Mouse (Mus musculus) ES-Bruce4 (cell line): ENCODE measurements around the gene BC004004. TPM values are rescaled to one million over a fixed set of nuclear protein-coding genes. Genes with fewer than 3 reads are reported as not detected.
"Not testable (repeated sequence)": the region's sequence is repeated elsewhere in the genome, so short reads cannot be mapped to it uniquely, and the experiment has no call there.

Experiments used
- H3K27ac ChIP-seq: 2 replicates; pipeline ENCODE4 v1.5.1; 2012; ENCODE audit warnings: low read length, inconsistent platforms; ENCODE audit not compliant: insufficient read depth
- H3K27me3 ChIP-seq: 2 replicates; pipeline ENCODE4 v1.6.1; 2012; ENCODE audit warnings: mild to moderate bottlenecking, low read length, inconsistent platforms; ENCODE audit not compliant: control insufficient read depth, poor library complexity, insufficient read depth, severe bottlenecking
- H3K36me3 ChIP-seq: 2 replicates; pipeline ENCODE4 v1.6.1; 2012; ENCODE audit warnings: inconsistent platforms, mild to moderate bottlenecking, low read length, moderate library complexity; ENCODE audit not compliant: control insufficient read depth, poor library complexity, insufficient read depth, severe bottlenecking
- H3K4me1 ChIP-seq: one replicate; pipeline ENCODE4 v1.8.1; 2011; ENCODE audit warnings: low read length; ENCODE audit not compliant: control insufficient read depth, insufficient read depth
- H3K4me3 ChIP-seq: 2 replicates; pipeline ENCODE4 v1.5.1; 2011; ENCODE audit warnings: low read depth, mild to moderate bottlenecking, low read length
- H3K9ac ChIP-seq: 2 replicates; pipeline ENCODE4 v1.6.1; 2012; ENCODE audit warnings: low read depth, mild to moderate bottlenecking, inconsistent platforms; ENCODE audit not compliant: poor library complexity, severe bottlenecking
- H3K9me3 ChIP-seq: replicated peaks from 2 replicates; pipeline ENCODE4 v1.6.1; 2012; ENCODE audit warnings: mild to moderate bottlenecking, low read length, inconsistent platforms; ENCODE audit not compliant: control insufficient read depth, poor library complexity, insufficient read depth, severe bottlenecking
- CTCF ChIP-seq: IDR thresholded peaks from one replicate; pipeline ENCODE4 v1.8.1; 2011; ENCODE audit warnings: low read depth, low read length
- EP300 ChIP-seq: IDR thresholded peaks from 2 replicates; pipeline ENCODE4 v1.6.1; 2011; ENCODE audit warnings: low read depth, low read length; ENCODE audit not compliant: insufficient read depth
- POLR2A ChIP-seq: IDR thresholded peaks from one replicate; pipeline ENCODE4 v1.8.1; 2011; ENCODE audit warnings: low read length; ENCODE audit not compliant: insufficient read depth
- polyA plus RNA-seq: library from polyadenylated mRNA; stranded (reverse); fragments of >200 nt; gene quantifications from 2 replicates; pipeline ENCODE4 v1.2.4, GENCODE M21; 2011; ENCODE audit warnings: low read depth; ENCODE audit not compliant: missing spikeins, insufficient read depth, insufficient read length

BC004004 gene
- polyA plus RNA-seq, 1 experiment, result 54.0 TPM

DNA sequence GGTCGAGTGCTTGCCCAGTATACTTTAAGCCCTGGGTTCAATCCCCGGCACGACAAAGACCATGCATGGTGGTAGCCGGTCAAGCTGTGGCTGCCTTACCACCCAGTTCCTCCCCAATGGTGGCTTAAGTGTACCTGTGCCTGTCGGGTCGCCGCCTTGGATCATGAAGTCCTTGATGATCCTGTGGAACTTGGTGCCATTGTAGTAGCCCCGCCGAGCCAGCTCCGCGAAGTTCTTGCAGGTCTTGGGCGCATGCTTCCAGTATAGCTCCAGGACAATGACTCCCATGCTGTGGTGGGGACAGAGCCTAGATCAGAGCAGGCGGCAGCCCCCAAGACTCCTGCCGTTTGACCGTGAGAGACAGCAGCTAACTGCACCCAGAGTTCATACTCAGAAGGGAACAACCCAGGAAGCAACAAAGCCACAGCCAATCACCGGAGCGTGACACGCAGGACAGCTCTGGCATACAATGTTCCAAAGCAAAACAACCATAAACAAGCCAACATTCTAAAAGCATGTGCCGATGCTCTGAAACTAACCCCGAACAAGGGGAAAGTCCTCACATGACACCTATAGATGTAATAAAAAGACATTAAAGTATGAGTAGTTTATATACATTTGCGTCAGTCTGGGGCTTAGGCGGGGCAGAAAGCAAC, 6.9 kb upstream of the BC004004 start:
- Histone ChIP-seq H3K9me3 (no peaks in the 10 kb centered on the region), H3K36me3 (peaks cover 19% of the 10 kb centered on the region), H3K4me1 (peaks cover 2% of the 10 kb centered on the region), H3K27me3 (no peaks in the 10 kb centered on the region), H3K4me3 (peak overlapping the region; percentile 22), H3K9ac (peak overlapping the region; percentile 85; the same call in 1 of the 2 replicates), H3K27ac (no peak overlapping the region)
- no peak for TF ChIP-seq CTCF
- TF ChIP-seq POLR2A, result no peak
- TF ChIP-seq EP300, result no peak

DNA sequence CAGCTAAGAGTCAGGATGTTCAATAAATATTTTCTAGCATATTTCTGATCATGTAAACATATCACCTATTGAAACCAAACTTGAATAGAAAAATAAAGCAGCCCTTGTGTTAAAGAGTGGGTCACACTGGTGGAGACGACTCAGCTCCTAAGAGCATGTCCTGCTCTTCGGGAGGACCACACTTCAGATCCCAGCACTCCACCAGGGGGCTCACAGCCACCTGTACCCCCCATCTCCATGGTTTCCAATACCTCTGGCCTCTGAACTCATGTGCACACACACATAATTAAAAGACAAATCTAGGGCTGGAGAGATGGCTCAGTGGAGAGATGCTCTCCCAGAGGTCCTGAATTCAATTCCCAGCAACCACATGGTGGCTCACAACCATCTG, 6.3 kb upstream of the BC004004 start:
- H3K36me3 ChIP-seq, result peaks cover 15% of the 10 kb centered on the region
- no peaks in the 10 kb centered on the region for H3K27me3 ChIP-seq
- no peak overlapping the region for H3K27ac ChIP-seq
- H3K9me3 ChIP-seq, result no peaks in the 10 kb centered on the region
- peak overlapping the region; percentile 85; the same call in 1 of the 2 replicates for H3K9ac ChIP-seq
- H3K4me1 ChIP-seq, result peaks cover 2% of the 10 kb centered on the region
- H3K4me3 ChIP-seq, result peak overlapping the region; percentile 16
- TF ChIP-seq CTCF (peak; percentile 30), EP300 (no peak), POLR2A (no peak)

DNA sequence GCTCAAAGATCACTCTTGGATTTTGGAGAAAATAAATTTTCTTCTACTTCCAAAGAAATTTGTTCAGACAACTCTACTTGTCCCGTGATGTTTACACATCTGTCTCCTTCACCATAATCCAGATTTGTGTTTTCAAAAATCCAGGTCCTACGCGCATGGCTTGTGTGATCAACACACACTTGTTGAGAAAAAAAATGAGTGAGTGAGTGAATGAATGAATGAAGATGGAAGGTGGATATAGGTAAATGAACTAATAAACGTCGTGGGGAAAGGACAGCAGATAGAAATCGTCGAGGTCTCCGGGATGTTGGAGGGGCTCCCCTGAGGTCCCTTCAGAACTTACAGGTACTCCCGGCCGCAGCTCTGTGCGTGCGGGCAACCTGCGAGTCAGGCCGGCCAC, 5.2 kb upstream of the BC004004 start:
- H3K36me3 ChIP-seq, result peaks cover 8% of the 10 kb centered on the region
- peak overlapping the region; percentile 98 for H3K27ac ChIP-seq
- H3K4me1 ChIP-seq, result peaks cover 2% of the 10 kb centered on the region
- TF ChIP-seq CTCF, result no peak
- TF ChIP-seq POLR2A, result no peak
- TF ChIP-seq EP300, result no peak
- H3K27me3 ChIP-seq, result no peaks in the 10 kb centered on the region
- no peaks in the 10 kb centered on the region for H3K9me3 ChIP-seq
- peak overlapping the region; percentile 91 for H3K4me3 ChIP-seq
- H3K9ac ChIP-seq, result peak overlapping the region; percentile 85

DNA sequence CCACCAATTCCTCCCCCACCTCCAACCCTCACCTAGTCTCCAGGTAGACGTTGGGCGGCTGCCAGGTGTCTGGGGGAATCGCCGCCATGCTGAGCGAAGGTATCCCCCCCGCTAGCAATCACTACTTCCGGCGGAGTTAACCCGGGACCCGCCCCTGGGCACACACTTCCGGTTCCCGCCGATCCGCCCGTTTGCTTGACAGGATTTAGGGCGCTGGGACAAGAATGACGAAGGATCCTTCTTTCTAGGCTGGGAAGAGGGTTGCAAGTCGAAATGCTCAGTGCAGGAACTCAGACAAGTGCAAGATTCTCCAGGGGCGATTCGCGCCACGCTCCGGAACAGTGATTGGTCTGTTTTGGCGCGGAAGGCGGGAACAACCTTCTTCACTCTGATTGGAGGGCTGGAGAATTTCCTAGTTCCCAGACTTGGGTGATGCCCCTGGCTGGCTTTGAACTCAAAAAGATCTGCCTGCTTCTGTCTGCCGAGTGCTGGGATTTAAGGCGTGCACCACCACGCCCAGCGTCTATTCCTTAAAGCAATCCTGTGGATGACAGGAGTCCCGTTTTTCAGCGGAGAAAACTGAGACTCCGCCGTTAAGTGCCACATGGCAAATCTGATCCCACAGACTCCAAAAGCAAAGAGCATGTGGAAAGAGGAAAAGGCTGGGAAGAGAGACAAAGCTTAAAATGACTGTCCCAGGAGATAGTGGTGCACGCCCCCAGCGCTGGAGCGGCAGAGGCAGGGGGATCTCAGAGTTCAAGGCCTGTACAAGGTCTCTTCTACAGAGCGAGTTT, 4.6 kb upstream of the BC004004 start, which contains the start of gene Ppil1:
Ppil1 (minus strand) TSS at position 347 of the 794 bp plus-strand sequence.
- Histone ChIP-seq H3K4me3 (peak within 1 kb of the TSS; percentile 91), H3K27me3 (no peaks in the 10 kb centered on the region), H3K9me3 (no peaks in the 10 kb centered on the region), H3K9ac (peak within 1 kb of the TSS; percentile 85), H3K4me1 (peaks cover 2% of the 10 kb centered on the region), H3K36me3 (peaks cover 4% of the 10 kb centered on the region), H3K27ac (peak within 1 kb of the TSS; percentile 98)
- TF ChIP-seq POLR2A, result no peak
- TF ChIP-seq EP300, result no peak
- TF ChIP-seq CTCF, result no peak

DNA sequence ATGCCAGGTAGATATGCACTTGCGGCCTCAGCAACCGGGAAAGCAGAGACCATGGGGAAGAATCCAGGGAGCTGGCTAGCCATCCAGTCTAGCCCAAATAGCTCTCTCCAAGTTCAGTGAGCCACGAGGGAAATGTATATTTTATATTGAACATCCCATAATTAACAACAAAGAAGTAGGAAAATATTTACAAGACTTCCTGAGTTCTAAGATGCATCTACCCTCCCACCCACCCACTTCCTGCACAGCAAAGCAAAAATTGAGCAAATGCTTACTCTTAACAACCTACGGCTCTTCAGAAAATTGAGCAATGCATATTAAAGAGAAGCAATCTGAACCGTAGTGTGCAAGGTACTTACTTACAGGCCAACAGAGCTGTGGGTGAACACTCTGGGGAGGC, 3.8 kb upstream of the BC004004 start:
- Histone ChIP-seq H3K27me3 (no peaks in the 10 kb centered on the region), H3K27ac (peak overlapping the region; percentile 98), H3K9ac (peak overlapping the region; percentile 85), H3K9me3 (no peaks in the 10 kb centered on the region), H3K4me1 (peaks cover 2% of the 10 kb centered on the region), H3K4me3 (peak overlapping the region; percentile 91), H3K36me3 (peaks cover 4% of the 10 kb centered on the region)
- TF ChIP-seq CTCF, result no peak
- TF ChIP-seq POLR2A, result no peak
- no peak for TF ChIP-seq EP300

DNA sequence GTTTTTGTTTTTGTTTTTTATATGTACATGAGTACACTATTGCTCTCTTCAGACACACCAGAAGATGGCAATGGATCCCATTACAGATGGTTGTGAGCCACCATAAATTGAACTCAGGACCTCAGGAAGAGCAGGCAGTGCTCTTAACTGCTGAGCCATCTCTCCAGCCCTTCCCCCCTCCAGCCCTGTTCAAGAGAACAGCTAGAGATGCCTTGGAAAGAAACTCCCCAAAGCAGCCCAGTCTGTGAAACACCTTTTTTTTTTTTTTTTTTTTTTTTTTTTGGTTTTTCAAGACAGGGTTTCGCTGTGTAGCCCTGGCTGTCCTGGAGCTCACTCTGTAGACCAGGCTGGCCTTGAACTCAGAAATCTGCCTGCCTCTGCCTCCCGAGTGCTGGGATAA, 1.5 kb upstream of the BC004004 start:
- H3K9ac ChIP-seq, H3K27me3 ChIP-seq, H3K27ac ChIP-seq, H3K9me3 ChIP-seq, H3K4me1 ChIP-seq, H3K36me3 ChIP-seq, H3K4me3 ChIP-seq: not testable (repeated sequence)
